Mouse (Mus musculus) brain, embryonic 14.5 days (tissue): ENCODE results near the gene BC025920. TPM values are rescaled to one million over a fixed set of nuclear protein-coding genes. Genes with fewer than 3 reads are reported as not detected.

Experiments used
- DNase-seq: peaks from one replicate; pipeline ENCODE4 v3.0.0-alpha.2; 2011; ENCODE audit warnings: low read depth
- CTCF ChIP-seq: fragments of 200-500 bp; IDR thresholded peaks from 2 replicates; pipeline ENCODE4 v1.5.1; 2012; ENCODE audit warnings: inconsistent platforms, mild to moderate bottlenecking, moderate library complexity, borderline replicate concordance; ENCODE audit not compliant: insufficient read depth, insufficient read length; ENCODE audit errors: extremely low read depth
- POLR2A ChIP-seq: fragments of 200-500 bp; IDR thresholded peaks from 2 replicates; pipeline ENCODE4 v1.6.1; 2012; ENCODE audit warnings: mild to moderate bottlenecking, inconsistent platforms, borderline replicate concordance; ENCODE audit not compliant: poor library complexity, insufficient read depth, insufficient read length, severe bottlenecking; ENCODE audit errors: extremely low read depth
- polyA plus RNA-seq: library from polyadenylated mRNA; depleted of rRNA; stranded (reverse); fragments of >200 nt; gene quantifications from 2 replicates; pipeline ENCODE4 v1.2.3, GENCODE M21; 2012

Gene BC025920
- polyA plus RNA-seq, 1 experiment, result 5.5 TPM

DNA sequence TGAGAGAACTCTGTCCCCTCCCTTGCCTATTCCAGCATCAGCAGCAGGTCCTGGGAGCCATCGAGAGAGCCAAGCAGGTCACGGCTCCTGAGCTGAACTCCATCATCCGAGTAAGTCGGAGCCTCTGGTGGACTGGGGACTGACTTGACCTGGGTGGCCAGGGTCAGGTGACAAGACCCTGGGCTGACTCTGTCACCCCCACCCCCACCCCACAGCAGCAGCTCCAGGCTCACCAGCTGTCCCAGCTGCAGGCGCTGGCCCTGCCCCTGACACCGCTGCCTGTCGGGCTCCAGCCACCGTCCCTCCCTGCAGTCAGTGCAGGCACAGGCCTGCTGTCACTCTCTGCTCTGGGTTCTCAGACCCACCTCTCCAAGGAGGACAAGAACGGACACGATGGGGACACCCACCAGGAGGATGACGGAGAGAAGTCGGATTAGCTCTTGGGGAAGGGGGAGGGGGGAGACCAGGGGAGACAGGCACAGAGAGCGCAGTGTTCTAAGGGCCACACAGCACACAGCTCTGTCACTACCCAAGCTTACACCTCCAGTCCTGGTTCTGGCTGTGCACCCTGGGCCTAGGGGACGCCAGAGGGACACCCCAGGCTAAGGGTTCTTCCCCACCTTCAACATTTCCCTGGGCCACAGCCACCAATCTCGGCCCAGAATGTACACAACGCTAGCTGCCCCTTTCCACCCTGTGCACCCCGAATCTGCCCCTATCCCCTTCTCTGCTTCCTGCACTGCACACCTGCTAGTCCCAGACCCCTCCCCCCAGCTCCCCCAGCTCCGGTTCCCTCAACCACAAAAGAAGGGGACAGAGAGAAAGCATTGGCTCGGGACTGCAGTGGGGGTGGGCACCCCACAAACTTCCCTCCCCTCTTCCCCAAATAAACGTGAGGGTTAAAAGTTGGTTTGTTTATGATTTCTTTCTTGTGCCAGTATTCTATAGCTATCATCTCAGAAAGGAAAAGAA, 40.5 kb upstream of the BC025920 start:
- TF ChIP-seq POLR2A, result no peak
- no peak for TF ChIP-seq CTCF
- DNase-seq, result no peak

DNA sequence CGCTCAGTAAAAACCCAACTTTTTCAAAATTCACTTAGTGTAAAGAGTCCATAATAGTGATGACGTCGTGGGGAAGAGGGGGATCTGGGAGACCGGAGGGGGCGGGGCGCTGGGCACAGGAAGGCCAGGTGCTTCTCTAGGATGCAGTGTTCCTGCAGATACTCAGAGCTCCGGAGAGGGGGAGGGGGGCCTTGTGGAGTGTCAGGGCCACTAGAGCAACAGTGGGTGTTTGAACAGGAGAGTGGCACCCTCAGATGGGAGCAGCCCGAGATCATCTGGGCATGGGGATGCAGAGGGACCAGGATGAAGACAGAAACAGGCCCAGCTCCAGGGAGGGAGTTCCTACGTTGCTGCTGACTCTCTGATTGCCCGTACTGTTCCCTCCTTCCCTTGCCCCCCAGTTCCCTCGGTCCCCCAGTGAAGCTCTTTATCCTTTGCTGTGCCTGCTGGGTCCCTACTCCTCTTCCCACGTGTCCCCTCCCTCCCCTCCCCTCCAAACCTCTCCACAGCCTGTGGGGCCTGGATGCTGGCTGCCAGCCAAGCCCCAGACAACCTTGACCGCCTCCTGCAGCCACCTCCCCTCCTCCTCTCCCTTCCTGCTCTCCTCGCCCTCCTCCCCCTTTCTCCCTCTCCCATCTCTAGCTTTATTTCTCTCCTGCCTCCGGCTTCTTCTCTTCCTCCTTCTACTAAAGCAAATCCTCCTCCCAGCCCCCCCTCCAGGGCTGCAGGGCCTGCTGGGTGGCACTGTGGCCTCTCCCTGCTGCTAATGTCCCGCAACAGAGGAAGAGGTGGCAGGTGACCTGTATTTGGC, 37.5 kb upstream of the BC025920 start:
- TF ChIP-seq CTCF, result no peak
- no peak for TF ChIP-seq POLR2A
- peak; percentile 91 for DNase-seq

GRCm38 (mm10) chr10:81569507-81570237, 36.4 kb upstream of the BC025920 start:
- TF ChIP-seq CTCF (no peak), POLR2A (no peak)
- DNase-seq, result no peak

GRCm38 (mm10) chr10:81570238-81570800, 35.8 kb upstream of the BC025920 start:
- no peak for TF ChIP-seq CTCF
- no peak for TF ChIP-seq POLR2A
- no peak for DNase-seq

DNA sequence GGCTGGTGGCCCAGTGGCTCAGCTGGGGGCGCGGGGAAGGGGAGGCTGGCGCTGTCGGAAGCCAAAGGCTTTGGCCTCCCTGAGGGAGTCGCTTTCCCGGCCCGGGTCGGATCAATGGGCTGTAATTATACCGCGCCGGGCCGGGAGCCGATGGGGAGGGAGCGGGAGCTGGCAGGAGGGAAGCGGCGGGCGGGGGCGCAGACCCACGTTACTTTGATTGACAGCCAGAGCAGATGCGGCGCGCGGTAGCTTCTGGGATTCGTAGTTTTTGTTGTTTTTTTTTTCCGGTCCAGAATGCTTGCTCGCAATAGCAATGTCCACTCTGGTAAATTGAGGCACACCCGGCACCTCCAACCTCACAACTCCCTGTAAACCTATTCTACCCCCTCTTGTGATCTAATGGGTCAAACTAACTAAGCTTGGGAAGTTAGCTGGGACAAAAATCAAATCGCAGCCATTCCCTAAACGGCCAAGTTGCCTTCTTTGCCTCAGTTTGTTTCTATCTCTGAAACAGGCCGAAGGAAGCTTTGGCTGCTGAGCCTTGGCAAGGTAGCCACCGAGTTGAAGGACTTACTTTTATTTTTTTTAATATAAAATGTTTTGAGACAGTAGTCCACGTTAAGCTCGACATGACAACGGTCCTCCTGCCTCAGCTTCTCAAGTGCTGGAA, 35.1 kb upstream of the BC025920 start:
- TF ChIP-seq POLR2A, result no peak
- no peak for TF ChIP-seq CTCF
- peak; percentile 99 for DNase-seq

DNA sequence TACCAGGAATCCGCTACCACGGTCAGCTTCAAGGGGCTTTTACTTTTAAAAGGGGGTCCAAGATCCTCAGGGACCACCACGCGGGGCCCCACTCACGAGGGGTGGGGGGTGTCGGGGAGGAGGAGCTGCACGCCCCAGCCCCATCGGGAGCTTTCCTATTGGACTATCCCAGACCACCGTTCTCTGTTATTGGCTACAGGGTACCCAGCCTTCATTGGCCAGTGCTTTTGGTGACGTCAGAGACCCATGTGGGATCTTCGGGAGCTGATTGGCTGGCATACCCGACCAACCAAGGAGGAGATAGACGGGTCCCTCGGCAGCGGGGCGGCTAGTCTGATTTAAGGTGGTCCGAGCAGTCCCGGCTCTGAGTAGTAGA, 34.6 kb upstream of the BC025920 start:
- TF ChIP-seq CTCF (no peak), POLR2A (no peak)
- peak; percentile 100 for DNase-seq

DNA sequence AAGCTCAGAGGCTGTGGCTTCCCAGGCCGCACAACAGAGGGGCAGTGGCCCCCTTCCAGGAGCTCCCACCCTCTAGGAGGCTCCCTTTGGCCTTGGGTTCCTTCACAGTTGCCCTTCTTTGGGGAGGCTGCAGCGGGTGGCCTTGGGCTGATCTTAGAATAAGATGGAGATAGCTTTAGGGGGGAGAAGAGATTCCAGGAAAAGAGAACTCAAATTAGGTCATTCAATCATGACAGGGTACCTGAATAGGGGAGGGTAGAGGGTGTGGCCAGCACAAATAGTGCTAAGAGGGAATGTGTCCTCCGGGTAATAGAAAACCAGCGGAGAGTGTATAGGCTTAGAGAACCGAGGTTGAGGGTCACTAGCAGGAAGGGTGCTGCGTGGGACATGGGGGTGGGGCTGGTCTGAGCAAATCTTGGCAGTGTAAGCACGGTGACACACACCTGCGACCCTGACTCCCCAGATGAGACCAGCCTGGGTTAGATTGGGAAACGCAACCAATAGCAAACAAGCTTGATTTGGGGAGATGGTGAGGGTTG, 33.9 kb upstream of the BC025920 start:
- TF ChIP-seq CTCF (no peak), POLR2A (no peak)

GRCm38 (mm10) chr10:81572975-81573374, 33.1 kb upstream of the BC025920 start:
- TF ChIP-seq POLR2A, result no peak
- TF ChIP-seq CTCF, result no peak
- DNase-seq, result no peak

More for the DNA sequence above, 33.9 kb upstream of the BC025920 start:
- no peak for DNase-seq

- no peak for DNase-seq
- TF ChIP-seq POLR2A (no peak), CTCF (no peak)
Measured at GRCm38 (mm10) chr10:81574081-81575056, 31.7 kb upstream of the BC025920 start, which contains the start of gene Tle2. Tle2 (plus strand) TSS chr10:81574561.
